Mouse (Mus musculus): ENCODE data around the gene Arl10. TPM values are rescaled to one million over a fixed set of nuclear protein-coding genes. Genes with fewer than 3 reads are reported as not detected.

Gene Arl10
- polyA plus RNA-seq, 1 experiment from 2014 or later: 54.9 TPM

- Histone ChIP-seq H3K27me3 (no peaks in the 10 kb centered on the region), H3K4me2 (replicated peaks) (peak overlapping the region; percentile 65), H3K9ac (replicated peaks) (peak overlapping the region; percentile 50), H3K36me3 (peaks cover 25% of the 10 kb centered on the region), H3K27ac (replicated peaks) (no peak overlapping the region), H3K4me3 (peak overlapping the region; percentile 85), H3K4me1 (peaks cover 19% of the 10 kb centered on the region), H3K9me3 (no peaks in the 10 kb centered on the region)
- peak; percentile 36 for ATAC-seq (ENCODE audit: low FRiP score, low read depth)
- 3% methylated on average over 24 of the region's 24 CpGs for WGBS
These were observed 14.7 kb downstream of the Arl10 start for GRCm38 (mm10) chr13:54589414-54589995.

DNA sequence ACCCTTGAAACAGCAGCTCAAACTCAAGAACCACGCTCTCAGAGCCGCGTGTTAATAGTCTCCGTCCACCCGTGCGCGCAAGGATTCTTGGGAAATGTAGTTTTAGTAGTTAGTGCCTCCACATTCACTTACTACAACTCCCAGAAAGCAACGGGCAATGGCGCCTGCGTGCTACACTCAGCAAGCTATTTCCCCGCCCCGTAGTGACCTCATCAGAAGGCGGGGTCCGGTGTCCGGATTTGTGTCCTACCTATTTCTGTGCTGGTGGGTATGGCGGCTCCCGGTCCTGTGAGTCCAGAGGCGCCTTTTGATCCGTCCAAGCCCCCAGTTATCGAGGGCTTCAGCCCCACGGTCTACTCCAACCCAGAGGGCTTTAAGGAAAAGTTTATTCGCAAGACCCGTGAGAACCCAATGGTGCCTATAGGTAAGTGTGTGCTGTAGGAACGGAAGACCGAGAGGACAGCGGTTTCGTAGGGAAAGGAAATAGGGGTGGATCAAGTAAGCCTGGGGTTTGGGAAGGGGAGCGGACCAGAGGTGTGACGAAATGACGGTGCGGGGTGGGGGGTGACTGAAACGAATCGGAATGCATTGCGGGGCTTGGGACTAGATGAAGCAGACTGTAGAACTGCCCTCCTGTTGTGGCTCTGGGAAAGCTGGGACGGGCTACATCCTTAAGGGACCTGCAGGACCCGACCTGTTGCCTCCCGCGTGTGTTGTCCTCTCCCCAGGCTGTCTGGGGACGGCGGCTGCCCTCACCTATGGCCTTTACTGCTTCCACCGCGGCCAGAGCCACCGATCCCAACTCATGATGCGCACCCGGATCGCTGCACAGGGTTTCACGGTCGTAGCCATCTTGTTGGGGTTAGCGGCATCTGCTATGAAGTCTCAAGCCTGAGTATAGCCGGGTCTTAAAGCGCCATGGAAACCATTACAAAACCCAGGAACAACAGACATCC is 15.5 kb downstream of the Arl10 start, which contains the start of the genes Nop16 and Higd2a:
Gene Nop16 (minus strand): TSS at position 95 of the 956 bp plus-strand sequence.
Gene Higd2a (plus strand): TSS at position 212 of the 956 bp plus-strand sequence.
- under 1% methylated on average over 51 of the region's 51 CpGs for WGBS
- Histone ChIP-seq H3K36me3 (peaks cover 17% of the 10 kb centered on the region), H3K27ac (replicated peaks) (peak within 1 kb of the TSS; percentile 68), H3K9ac (replicated peaks) (peak within 1 kb of the TSS; percentile 82), H3K9me3 (no peaks in the 10 kb centered on the region), H3K4me3 (peak within 1 kb of the TSS; percentile 85), H3K27me3 (no peaks in the 10 kb centered on the region), H3K4me1 (peaks cover 19% of the 10 kb centered on the region), H3K4me2 (replicated peaks) (peak within 1 kb of the TSS; percentile 75)
- ATAC-seq (ENCODE audit: low FRiP score, low read depth): peak; percentile 97

- no peaks in the 10 kb centered on the region for H3K9me3 ChIP-seq
- H3K4me1 ChIP-seq: peaks cover 19% of the 10 kb centered on the region
- H3K9ac ChIP-seq (replicated peaks): no peak overlapping the region
- H3K4me3 ChIP-seq: no peak overlapping the region
- peak overlapping the region; percentile 75; the same call in 1 of the 2 replicates for H3K4me2 ChIP-seq (replicated peaks)
- 94% methylated on average over 8 of the region's 8 CpGs for WGBS
- peaks cover 9% of the 10 kb centered on the region; the same call in 1 of the 2 replicates for H3K36me3 ChIP-seq
- ATAC-seq (ENCODE audit: low FRiP score, low read depth): no peak
- no peak overlapping the region for H3K27ac ChIP-seq (replicated peaks)
- H3K27me3 ChIP-seq: no peaks in the 10 kb centered on the region; the same call in 1 of the 2 replicates
These were observed 17.1 kb downstream of the Arl10 start for GRCm38 (mm10) chr13:54591776-54592356.

DNA sequence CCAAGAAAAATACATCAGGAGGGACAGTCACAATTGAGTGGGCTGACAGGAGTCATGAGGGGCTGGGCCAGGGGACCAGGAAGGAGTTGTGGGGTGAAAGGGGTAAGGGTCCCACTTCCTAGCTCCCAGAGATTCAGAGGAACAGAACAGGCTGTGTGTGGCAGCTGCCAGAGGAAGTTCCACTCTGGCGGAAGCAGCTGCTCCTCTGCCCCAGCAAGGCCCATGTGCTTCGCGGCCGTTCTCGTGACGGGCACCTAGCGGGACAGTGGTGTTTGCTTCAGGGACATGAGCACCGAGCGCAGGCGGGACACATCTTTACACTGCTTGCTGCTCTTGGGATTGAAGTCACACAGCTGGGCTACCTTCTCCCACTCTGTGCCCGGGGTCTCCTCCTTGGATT is 18.8 kb downstream of the Arl10 start:
- H3K9ac ChIP-seq (replicated peaks): no peak overlapping the region
- no peak overlapping the region for H3K27ac ChIP-seq (replicated peaks)
- H3K4me1 ChIP-seq: peaks cover 18% of the 10 kb centered on the region
- peaks cover 15% of the 10 kb centered on the region; the same call in 1 of the 2 replicates for H3K36me3 ChIP-seq
- no peak overlapping the region for H3K4me2 ChIP-seq (replicated peaks)
- no peak for ATAC-seq (ENCODE audit: low FRiP score, low read depth)
- no peaks in the 10 kb centered on the region for H3K9me3 ChIP-seq
- WGBS: 89% methylated on average over 11 of the region's 11 CpGs
- H3K4me3 ChIP-seq: no peak overlapping the region
- no peaks in the 10 kb centered on the region; the same call in 1 of the 2 replicates for H3K27me3 ChIP-seq

DNA sequence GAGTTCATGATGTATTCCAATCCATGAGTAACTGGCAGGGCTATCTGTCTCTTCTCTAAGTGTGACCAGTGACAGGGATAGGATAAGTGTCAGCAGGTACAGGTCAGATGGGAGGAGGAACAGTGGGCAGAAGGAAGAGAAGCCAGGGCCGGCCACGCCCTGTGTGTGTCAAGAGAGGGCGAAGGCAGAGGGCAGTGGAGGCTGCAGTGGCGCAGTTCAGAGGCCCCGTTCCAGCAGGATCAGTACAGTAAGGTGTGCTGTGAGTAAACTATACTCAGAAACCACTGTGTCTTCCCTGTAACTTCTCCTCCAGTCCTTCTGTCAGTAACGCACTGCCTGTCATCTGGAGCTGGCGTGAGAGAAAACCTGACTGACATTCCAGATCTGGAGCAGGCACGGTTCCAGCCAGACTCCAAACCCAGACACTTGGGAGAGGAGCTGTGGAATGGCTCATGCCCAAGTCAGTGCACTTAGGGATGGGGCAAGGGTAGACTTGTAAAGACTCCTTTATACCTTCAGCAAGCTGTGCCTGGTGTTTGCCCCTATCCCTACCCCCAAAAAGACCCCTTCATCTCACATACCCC is 21.4 kb downstream of the Arl10 start:
- ATAC-seq (ENCODE audit: low FRiP score, low read depth): no peak
- Histone ChIP-seq H3K27ac (replicated peaks) (no peak overlapping the region), H3K36me3 (peaks cover 24% of the 10 kb centered on the region), H3K4me1 (peaks cover 7% of the 10 kb centered on the region), H3K4me2 (replicated peaks) (no peak overlapping the region), H3K9ac (replicated peaks) (no peak overlapping the region), H3K27me3 (peaks cover 4% of the 10 kb centered on the region), H3K9me3 (no peaks in the 10 kb centered on the region), H3K4me3 (no peak overlapping the region)
- WGBS: 89% methylated on average over 8 of the region's 8 CpGs

DNA sequence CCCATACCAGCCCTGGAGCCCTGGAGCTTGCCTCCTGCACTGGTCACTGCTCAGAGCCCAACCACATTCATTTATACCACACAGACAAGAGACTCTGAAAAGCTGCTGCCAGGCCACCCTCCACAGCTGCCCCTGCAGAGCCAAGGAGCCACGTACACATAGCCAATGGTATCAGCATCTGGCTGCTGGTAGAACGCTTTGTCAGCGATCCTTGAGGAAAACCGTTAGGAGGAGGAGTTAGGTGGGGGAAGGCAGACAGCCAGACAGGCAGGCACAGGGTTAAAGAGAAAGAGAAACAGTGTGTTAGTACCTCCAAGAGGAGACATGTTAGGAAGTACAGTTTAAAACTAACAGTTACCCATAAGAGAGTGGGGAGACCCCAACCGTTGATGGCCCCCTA is 22.1 kb downstream of the Arl10 start:
- 79% methylated on average over 5 of the region's 5 CpGs for WGBS
- no peak overlapping the region for H3K4me2 ChIP-seq (replicated peaks)
- no peaks in the 10 kb centered on the region for H3K9me3 ChIP-seq
- ATAC-seq (ENCODE audit: low FRiP score, low read depth): no peak
- H3K27me3 ChIP-seq: peaks cover 9% of the 10 kb centered on the region
- peaks cover 24% of the 10 kb centered on the region for H3K36me3 ChIP-seq
- H3K27ac ChIP-seq (replicated peaks): no peak overlapping the region
- H3K4me1 ChIP-seq: no peaks in the 10 kb centered on the region
- H3K9ac ChIP-seq (replicated peaks): no peak overlapping the region
- H3K4me3 ChIP-seq: no peak overlapping the region

DNA sequence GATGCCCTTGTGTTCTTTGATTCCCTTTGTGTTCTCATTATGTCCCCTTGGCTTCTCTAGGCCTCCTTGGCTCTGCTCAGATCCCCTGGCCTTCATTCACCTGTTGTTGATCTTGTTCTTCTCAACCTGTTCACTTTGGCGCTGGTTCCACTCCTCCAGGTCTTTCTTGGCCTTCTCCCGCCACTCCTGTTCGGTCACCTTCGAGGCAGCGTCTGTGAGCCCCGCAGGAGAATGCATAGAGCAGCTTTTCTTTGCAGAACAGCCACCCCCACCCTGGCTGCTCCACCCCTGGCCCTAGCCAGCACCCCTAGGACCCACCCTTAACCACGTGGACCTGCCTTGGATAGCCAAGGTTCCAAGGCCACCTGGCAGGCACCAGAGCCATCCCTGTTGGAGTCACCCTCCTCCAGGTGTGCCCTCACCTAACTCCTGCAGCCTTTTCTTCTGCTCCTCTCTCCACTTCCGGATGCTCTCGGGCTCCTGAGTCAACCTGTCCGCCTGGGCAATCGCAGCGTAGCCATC is 23.9 kb downstream of the Arl10 start:
- H3K9me3 ChIP-seq: no peaks in the 10 kb centered on the region
- H3K27me3 ChIP-seq: peaks cover 19% of the 10 kb centered on the region
- H3K4me3 ChIP-seq: no peak overlapping the region
- no peak for ATAC-seq (ENCODE audit: low FRiP score, low read depth)
- peaks cover 24% of the 10 kb centered on the region for H3K36me3 ChIP-seq
- H3K4me2 ChIP-seq (replicated peaks): no peak overlapping the region
- H3K4me1 ChIP-seq: peaks cover 4% of the 10 kb centered on the region; the same call in 1 of the 2 replicates
- H3K27ac ChIP-seq (replicated peaks): no peak overlapping the region
- WGBS: 90% methylated on average over 12 of the region's 12 CpGs
- no peak overlapping the region for H3K9ac ChIP-seq (replicated peaks)

GRCm38 (mm10) chr13:54602639-54603111 is 27.9 kb downstream of the Arl10 start:
- H3K36me3 ChIP-seq: peaks cover 16% of the 10 kb centered on the region
- WGBS: 67% methylated on average over 3 of the region's 3 CpGs
- H3K9ac ChIP-seq (replicated peaks): no peak overlapping the region
- H3K4me2 ChIP-seq (replicated peaks): no peak overlapping the region
- no peak overlapping the region for H3K4me3 ChIP-seq
- H3K9me3 ChIP-seq: no peaks in the 10 kb centered on the region
- H3K27me3 ChIP-seq: peaks cover 48% of the 10 kb centered on the region
- peaks cover 4% of the 10 kb centered on the region; the same call in 1 of the 2 replicates for H3K4me1 ChIP-seq
- H3K27ac ChIP-seq (replicated peaks): no peak overlapping the region
- no peak for ATAC-seq (ENCODE audit: low FRiP score, low read depth)

GRCm38 (mm10) chr13:54603501-54603900 is 28.7 kb downstream of the Arl10 start:
- no peak overlapping the region for H3K4me2 ChIP-seq (replicated peaks)
- H3K9me3 ChIP-seq: no peaks in the 10 kb centered on the region
- ATAC-seq (ENCODE audit: low FRiP score, low read depth): no peak
- no peak overlapping the region for H3K4me3 ChIP-seq
- peaks cover 53% of the 10 kb centered on the region for H3K27me3 ChIP-seq
- H3K27ac ChIP-seq (replicated peaks): no peak overlapping the region
- H3K36me3 ChIP-seq: peaks cover 10% of the 10 kb centered on the region; the same call in 1 of the 2 replicates
- no peak overlapping the region for H3K9ac ChIP-seq (replicated peaks)
- peaks cover 10% of the 10 kb centered on the region for H3K4me1 ChIP-seq

GRCm38 (mm10) chr13:54604221-54604620 is 29.4 kb downstream of the Arl10 start:
- H3K36me3 ChIP-seq: peaks cover 4% of the 10 kb centered on the region; the same call in 1 of the 2 replicates
- H3K9me3 ChIP-seq: no peaks in the 10 kb centered on the region
- no peak for ATAC-seq (ENCODE audit: low FRiP score, low read depth)
- H3K27ac ChIP-seq (replicated peaks): no peak overlapping the region
- peaks cover 18% of the 10 kb centered on the region for H3K4me1 ChIP-seq
- peaks cover 60% of the 10 kb centered on the region for H3K27me3 ChIP-seq
- 30% methylated on average over 4 of the region's 4 CpGs for WGBS
- H3K4me2 ChIP-seq (replicated peaks): no peak overlapping the region
- no peak overlapping the region for H3K4me3 ChIP-seq
- no peak overlapping the region for H3K9ac ChIP-seq (replicated peaks)

DNA sequence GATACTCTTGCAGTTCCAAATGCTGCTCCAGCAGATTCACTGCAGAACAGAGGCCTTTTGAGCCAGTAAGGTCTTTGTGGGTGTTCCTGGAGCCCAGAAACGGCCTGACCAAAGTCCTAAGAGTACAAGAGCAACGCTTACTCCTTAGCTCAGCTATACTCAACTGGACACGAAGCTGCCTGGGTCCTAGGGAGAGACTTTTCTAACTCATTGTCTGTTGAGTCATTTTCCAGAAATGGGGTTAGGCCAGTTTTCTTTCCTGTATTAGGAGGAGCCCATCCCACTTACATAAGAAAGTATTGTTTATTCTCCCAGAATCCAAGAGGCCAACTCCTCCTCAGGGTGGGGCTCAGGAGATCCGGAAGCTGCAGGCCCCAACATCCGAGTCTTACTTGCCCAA is 30.6 kb downstream of the Arl10 start:
- no peaks in the 10 kb centered on the region for H3K9me3 ChIP-seq
- no peak overlapping the region for H3K4me3 ChIP-seq
- ATAC-seq (ENCODE audit: low FRiP score, low read depth): no peak
- H3K9ac ChIP-seq (replicated peaks): no peak overlapping the region
- 79% methylated on average over 5 of the region's 5 CpGs for WGBS
- H3K27ac ChIP-seq (replicated peaks): no peak overlapping the region
- H3K36me3 ChIP-seq: no peaks in the 10 kb centered on the region
- no peak overlapping the region for H3K4me2 ChIP-seq (replicated peaks)
- H3K27me3 ChIP-seq: peaks cover 70% of the 10 kb centered on the region
- peaks cover 27% of the 10 kb centered on the region for H3K4me1 ChIP-seq

Measured in midbrain, embryonic 12.5 days (tissue).